8 mouse cellular contexts compared by ENCODE assay signal in the genomic region with DNA sequence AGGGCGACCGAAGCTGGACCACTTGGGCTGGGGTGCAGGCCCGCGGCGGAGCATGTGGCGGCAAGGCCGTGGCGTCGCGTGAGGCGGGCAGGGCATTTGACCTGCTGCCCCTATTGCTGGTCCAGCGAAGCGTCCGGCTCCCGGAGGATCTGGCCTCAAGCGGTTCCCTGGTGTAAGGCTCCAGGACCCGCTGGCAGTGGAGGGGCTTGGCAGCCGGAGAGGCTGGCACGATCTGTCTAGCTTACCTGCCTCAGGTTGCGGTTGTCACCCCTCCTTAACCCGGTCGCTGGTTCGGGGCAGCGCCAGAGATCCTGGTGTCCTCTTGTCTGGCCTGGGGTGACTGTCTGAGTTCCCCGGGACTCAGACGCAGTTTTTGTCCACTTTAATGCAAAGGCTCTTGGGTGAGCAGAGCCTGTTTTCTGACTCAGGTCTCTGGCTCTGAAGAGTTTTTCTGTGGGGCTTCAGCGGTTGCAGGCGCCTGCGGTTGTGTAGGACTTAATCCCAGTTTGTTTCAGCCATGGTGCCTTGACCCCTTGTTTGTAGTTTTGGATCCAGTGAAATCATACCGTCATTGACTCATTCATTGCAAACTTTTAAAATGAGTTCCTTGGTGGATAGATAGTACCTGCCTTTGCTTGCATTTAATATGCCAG. TPM values are rescaled to one million over a fixed set of nuclear protein-coding genes. Genes with fewer than 3 reads are reported as not detected.
DNase-seq lines count a peak whose midpoint lies in the region; ATAC-seq and TF ChIP-seq lines count a peak whose summit lies in the region.

No protein-coding gene starts in this region.

- H3K9me3 ChIP-seq in hindbrain, embryonic 15.5 days, result no peaks in the 10 kb centered on the region
- H3K9me3 ChIP-seq in midbrain, embryonic 13.5 days, result no peaks in the 10 kb centered on the region

- no peak for TF ChIP-seq POLR2A in spleen, adult 2 months (IDR thresholded peaks at IDR 0.05; ENCODE audit: low read depth, low read length)

- WGBS in spleen, adult 2 months, result 2% methylated on average over 30 of the region's 30 CpGs
- under 1% methylated on average over 30 of the region's 30 CpGs for WGBS in hindbrain, embryonic 15.5 days
- under 1% methylated on average over 30 of the region's 30 CpGs for WGBS in midbrain, embryonic 13.5 days

- H3K27ac ChIP-seq in spleen, adult 2 months (ENCODE audit: insufficient read depth, low read length), result no peak overlapping the region
- H3K27ac ChIP-seq in hindbrain, embryonic 15.5 days (replicated peaks), result peak overlapping the region; percentile 61
- H3K27ac ChIP-seq in midbrain, embryonic 13.5 days, result peak overlapping the region; percentile 67

- H3K4me1 ChIP-seq in spleen, adult 2 months (ENCODE audit: control insufficient read depth, insufficient read depth, insufficient read length), result no peaks in the 10 kb centered on the region
- peaks cover 9% of the 10 kb centered on the region for H3K4me1 ChIP-seq in hindbrain, embryonic 15.5 days (replicated peaks)
- peaks cover 10% of the 10 kb centered on the region for H3K4me1 ChIP-seq in midbrain, embryonic 13.5 days (replicated peaks)

- peak overlapping the region; percentile 91 for H3K4me2 ChIP-seq in hindbrain, embryonic 15.5 days
- H3K4me2 ChIP-seq in midbrain, embryonic 13.5 days (replicated peaks), result peak overlapping the region; percentile 99

- H3K4me3 ChIP-seq in spleen, adult 2 months (ENCODE audit: extremely low read depth, insufficient read depth, insufficient read length), result peak overlapping the region; percentile 75
- peak overlapping the region; percentile 68 for H3K4me3 ChIP-seq in hindbrain, embryonic 15.5 days
- peak overlapping the region; percentile 79 for H3K4me3 ChIP-seq in midbrain, embryonic 13.5 days (replicated peaks)

- DNase-seq in embryo, embryonic 10 days (ENCODE audit: low spot score), result peak; percentile 12
- DNase-seq in embryo, embryonic 11 days, result no peak
- DNase-seq in spleen, adult 2 months (ENCODE audit: low read depth in 1 of 2, low spot score in 2 of 2), result no peak
- no peak for DNase-seq in spleen, postnatal 10 days (ENCODE audit: low spot score in 2 of 2)
- DNase-seq in spleen, postnatal 14 days (ENCODE audit: low spot score in 2 of 2), result no peak
- no peak for DNase-seq in ovary, postnatal 14 days (ENCODE audit: low spot score)

- no peaks in the 10 kb centered on the region for H3K36me3 ChIP-seq in spleen, adult 2 months (ENCODE audit: control insufficient read depth, insufficient read depth, low read length)
- H3K36me3 ChIP-seq in hindbrain, embryonic 15.5 days, result no peaks in the 10 kb centered on the region
- H3K36me3 ChIP-seq in midbrain, embryonic 13.5 days, result no peaks in the 10 kb centered on the region

- H3K9ac ChIP-seq in hindbrain, embryonic 15.5 days, result peak overlapping the region; percentile 63
- peak overlapping the region; percentile 85 for H3K9ac ChIP-seq in midbrain, embryonic 13.5 days (replicated peaks)

- ATAC-seq in hindbrain, embryonic 15.5 days (ENCODE audit: low FRiP score, low read depth), result no peak; the same call in 1 of the 2 replicates
- ATAC-seq in midbrain, embryonic 13.5 days, result no peak

- no peak for TF ChIP-seq CTCF in spleen, adult 2 months (IDR thresholded peaks at IDR 0.05; ENCODE audit: extremely low read depth, insufficient read depth, insufficient read length, insufficient replicate concordance)

- no peaks in the 10 kb centered on the region for H3K27me3 ChIP-seq in spleen, adult 2 months (ENCODE audit: control insufficient read depth, insufficient read depth, low read length)
- H3K27me3 ChIP-seq in hindbrain, embryonic 15.5 days, result no peaks in the 10 kb centered on the region
- H3K27me3 ChIP-seq in midbrain, embryonic 13.5 days, result no peaks in the 10 kb centered on the region

RNA-seq across cellular contexts. Expression of a gene that starts 0.5 kb away (rescaled TPM):
- 4.0 and 4.7 TPM in 2 replicates for polyA plus RNA-seq in spleen, adult 2 months (2012; rRNA removed)
- 13.4 and 14.8 TPM in 2 replicates for polyA plus RNA-seq in hindbrain, embryonic 15.5 days (2015; fragmentation: Nextera tagmentation; extraction: Ambion mirVana)
- 10.1 and 12.7 TPM in 2 replicates for polyA plus RNA-seq in midbrain, embryonic 13.5 days (2015; fragmentation: Nextera tagmentation; extraction: Ambion mirVana)
